Mouse (Mus musculus): ENCODE measurements around the gene Cdnf. TPM values are rescaled to one million over a fixed set of nuclear protein-coding genes. Genes with fewer than 3 reads are reported as not detected.

Cdnf gene
- 2.2 and 2.4 TPM in 2 replicates for total RNA-seq (2021)
- long read RNA-seq, experiment 1 = 0 reads
- long read RNA-seq, experiment 2, partial matches to known transcripts = 0 of 1 reads
- long read RNA-seq, experiment 2, other reads (novel, unspliced or antisense) = 1 of 1 reads

DNA sequence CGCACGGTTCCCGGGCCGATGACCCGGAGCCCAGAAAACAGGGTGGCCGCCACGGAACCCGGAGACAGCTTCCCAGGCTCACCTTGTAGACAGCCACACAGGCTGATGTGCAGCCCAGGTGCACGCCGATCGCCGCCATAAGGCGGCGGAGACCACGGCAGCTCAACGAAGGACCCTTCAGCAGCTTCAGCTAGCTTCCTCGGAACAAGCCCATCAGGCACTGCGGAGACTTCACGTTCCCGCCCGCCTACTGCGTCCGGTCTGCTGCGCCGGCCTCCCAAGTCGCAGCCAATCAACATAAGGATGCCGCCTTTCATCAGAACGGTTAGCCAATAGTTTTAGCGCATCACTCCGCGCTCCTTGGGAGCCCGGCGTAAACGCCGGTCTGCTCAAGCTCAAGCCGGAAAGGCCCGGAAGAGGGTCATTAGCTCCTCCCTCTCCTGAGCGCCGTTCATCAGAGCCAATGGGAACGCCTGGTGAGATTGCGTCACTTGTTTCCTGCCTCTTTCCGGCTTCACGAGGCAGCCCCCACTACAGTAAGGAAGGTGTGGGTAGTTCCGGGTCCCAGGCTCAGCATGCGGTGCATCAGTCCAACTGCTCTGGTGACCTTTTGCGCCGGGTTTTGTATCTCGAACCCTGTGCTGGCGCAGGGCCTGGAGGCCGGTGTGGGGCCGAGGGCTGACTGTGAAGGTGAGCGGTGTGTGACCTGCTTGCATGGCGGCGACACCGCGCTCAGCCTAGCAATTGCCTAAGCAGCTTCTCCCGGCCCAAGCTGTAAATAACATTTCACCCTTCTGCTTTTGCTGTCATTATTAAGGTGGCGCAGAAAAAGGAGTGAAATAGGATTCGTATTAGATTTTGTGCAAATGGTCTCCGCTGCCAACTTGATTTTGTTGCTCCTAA, at the start of gene Cdnf, which contains the start of the genes Gm45902 and Hspa14:
Gene Cdnf (plus strand): TSS at position 479 of the 903 bp plus-strand sequence.
Gene Gm45902 (minus strand): TSS at position 239 of the 903 bp plus-strand sequence.
Gene Hspa14 (minus strand): TSS at position 263 of the 903 bp plus-strand sequence.
- peak; percentile 97 for DNase-seq

DNA sequence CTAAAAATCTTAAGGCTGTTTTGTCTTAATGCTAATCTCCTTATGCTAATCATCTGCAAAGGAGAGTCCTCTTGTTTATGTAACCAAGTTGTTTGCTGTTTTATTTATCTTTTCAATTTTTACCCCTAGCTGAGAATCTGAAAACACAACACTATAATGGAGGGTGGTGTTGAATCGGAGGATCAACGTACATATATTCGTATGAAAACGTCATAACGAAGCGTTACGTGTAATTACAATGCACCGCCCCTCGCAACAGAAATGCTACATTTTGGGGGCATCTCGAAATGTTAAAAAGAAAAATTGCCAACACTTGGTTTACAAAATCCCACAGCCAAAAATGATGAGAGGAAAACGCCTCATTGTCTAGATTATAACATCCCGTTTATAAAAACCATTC, 38.9 kb upstream of the Cdnf start:
- DNase-seq = no peak

DNA sequence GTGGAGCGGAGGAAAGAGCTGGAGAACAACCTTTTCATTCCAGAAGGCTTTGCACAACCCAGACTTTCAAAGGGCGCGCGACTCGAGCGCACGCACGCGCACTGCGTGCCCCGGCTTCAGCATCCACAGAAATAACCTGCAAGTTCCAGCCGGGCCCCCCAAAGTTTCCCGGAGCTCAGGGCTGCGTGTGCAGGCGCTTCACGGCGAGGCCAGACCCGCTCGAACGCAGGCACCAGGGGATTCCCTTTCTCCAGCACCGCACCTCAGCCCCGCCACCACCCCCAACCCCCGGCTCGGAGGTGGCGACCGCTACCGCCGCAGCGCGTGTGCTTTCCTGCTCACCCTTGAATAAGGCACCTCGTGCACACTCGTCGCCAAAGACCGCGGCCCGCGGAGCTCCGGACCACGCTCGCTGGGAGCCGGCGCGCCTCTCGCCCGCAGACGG, 38.4 kb upstream of the Cdnf start:
- peak; percentile 74 for DNase-seq

DNA sequence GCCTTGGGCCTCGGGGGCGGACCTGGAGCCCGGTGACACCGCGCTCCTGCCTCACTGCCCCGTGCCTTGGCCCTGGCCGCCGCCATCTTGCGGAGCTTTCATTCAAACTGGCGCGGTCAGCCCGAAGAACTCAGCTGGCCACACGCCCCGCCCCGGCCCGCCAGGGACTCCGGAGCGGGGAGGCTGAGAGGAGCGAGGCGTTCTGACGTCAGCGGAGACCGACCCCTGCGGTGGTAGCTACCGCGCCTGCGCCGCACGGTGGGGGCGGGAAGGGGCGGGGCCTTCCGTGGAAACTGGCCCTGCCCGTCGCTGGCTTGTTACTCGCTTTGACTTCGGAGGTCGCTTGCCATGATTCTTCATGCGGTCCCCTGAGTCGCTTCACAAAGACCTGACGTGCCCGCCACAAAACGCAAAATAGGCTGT, 38.0 kb upstream of the Cdnf start, which contains the start of gene Suv39h2:
Gene Suv39h2 (minus strand): TSS at position 171 of the 423 bp plus-strand sequence.
- DNase-seq = peak; percentile 99

DNA sequence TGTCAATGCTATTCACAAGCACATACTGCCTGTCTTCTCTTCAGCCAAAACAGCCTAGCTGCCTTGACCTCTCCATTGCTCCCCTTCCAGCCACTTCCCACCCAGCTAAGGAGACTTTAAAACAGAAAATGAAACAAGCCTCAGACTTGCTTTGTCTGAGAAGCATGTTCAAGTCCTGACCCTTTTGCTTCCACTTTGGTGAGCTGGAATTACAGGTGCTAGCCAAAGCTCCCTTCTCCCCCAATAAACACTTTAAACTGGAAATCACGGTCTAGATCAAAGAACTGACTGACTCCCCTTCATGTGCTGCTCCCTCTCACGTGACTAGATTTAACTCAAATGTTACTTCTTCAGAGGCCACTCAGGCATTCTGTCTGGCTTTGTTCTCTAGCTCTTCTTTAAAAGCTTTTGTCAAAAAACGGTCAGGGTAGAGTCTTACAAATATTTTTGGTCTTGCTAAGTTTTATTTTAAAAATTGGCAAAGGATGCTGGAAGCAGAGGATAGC, 37.0 kb upstream of the Cdnf start:
- DNase-seq = no peak

DNA sequence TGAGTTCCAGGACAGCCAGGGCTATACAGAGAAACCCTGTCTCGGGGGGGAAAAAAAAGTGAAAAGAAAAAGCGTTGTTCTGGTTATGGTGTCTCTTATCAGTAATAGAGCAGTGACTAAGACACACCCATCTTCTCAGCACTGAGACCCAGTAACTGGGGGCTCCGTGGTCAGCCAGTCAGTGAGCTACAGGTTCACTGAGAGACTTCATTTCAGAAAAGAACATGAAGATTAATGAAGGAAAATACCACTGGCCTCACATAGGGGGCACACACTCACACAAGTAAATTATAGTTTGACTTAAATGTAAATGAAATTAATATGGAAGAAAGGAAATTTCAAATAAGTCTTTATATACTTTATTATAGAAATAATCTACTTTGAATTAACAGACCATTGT, 32.6 kb upstream of the Cdnf start:
- DNase-seq = no peak

DNA sequence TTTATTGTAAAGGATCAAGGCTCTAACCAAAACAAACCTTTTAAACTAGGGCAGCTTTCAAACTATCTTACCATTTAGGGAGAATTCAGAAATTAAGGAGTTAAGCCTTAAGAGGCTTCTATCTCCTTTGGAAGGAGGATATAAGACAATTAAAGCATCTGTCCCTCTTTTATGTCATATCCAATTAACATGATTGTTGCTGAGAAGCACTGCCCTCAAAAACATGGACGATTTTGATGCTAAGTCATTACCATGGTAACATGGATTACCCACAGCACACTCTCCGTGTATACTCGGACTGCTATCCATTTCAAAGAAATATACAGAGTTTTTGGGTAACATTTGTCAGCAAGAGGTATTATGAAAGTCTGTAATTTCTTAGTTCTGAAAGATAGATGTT, 23.0 kb upstream of the Cdnf start:
- no peak for DNase-seq

DNA sequence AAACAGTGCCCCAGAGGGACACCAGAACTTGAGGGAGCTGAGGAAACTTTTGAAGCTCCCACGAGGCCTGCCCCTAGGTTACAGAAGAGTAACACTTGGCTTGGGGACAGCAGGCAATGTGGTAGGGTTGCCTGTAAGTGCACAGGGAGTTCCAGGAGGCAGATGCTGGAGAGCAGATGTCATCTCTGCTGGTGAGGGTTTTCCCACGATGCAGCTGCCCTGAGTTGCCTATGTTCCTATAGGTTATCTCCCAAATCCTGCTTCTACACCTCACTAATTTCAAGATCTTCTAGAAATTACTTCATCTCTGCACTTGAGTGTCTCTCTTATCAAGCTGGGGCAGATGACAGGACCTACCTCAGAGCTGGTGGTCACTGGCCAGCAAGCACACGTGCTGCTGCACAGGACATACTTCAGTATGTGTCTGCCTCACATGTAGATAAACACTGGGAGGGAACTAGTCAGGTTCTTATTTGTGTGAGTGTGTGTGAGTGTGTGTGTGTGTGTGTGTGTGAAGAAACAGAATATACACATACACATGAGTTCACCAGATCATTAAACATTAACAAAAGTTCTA, 18.9 kb upstream of the Cdnf start:
- DNase-seq = peak; percentile 38

DNA sequence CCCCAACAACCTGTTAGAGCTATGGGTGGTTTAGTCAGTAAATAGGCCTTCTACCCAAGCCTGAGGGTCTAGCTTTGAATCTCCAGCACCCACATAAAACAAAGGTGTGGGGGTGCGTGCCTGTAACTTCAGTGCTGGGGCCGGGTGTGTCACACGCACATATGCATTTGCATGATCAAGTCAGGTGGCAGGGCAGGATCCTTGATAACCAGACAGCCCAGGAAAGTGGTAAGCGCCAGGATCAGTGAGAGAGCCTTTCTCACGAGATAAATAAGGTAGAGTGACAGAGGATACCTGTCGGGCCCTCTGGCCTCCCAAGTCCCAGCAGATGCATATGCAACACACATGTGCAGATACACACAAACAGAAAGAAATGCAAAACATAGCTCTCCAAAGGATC, 13.3 kb upstream of the Cdnf start:
- DNase-seq = no peak

DNA sequence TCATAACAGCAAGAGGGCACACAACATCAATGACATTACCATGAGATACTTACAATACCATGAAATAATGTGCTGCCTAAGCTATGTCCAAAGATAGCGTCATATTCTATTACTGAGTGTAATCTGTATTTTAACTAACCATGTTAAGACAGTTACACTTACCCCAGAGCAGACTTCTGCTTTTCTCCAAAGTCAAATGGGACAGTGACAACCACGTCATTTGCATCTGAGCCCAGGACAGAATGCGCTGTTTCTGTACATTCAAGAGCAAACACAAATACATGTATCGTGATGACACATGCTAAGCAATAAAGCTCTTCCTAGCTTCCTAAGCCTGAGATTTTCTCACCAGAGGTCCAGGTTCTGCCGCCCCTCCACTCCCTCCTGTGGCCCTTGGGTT, 11.9 kb upstream of the Cdnf start:
- no peak for DNase-seq

DNA sequence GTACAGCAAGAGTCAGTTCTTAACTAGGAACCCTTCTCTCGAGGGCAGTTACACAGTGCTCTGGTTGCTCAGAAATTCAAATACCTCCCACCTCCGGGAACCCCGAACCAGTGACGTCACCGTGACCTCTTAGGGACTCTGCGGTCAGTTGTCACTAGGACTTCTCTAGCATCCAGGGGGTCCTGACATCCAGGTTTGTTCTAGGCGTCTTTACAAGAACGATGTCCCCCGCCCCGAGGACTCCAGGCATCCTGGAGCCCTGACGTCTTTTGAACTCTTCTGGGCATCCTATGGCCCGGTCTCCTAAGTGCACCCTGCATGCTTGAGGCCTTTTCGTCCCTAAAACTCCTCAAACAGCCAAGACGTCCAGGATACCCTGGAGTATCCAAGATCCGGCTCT, 754 bp upstream of the Cdnf start:
- DNase-seq = peak; percentile 62

DNA sequence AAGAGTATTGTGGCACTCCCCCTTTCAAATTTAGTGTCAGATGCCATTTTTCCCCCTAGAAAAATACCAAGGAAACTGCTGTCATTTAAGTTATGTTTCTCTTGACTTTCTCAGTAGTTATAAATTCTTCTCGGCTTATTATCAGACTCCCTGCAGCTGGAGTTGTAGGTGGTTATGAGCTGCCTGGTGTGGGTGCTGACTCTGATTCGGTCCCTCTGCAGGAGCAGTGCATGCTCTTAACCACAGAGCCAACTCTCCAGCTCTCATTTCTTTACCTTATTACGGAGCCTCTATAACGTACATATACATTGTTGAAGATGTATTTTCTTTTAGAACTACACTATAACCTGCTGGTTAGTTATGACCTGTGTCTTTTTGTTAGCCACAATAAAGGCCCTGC, 9.7 kb downstream of the Cdnf start:
- no peak for DNase-seq

DNA sequence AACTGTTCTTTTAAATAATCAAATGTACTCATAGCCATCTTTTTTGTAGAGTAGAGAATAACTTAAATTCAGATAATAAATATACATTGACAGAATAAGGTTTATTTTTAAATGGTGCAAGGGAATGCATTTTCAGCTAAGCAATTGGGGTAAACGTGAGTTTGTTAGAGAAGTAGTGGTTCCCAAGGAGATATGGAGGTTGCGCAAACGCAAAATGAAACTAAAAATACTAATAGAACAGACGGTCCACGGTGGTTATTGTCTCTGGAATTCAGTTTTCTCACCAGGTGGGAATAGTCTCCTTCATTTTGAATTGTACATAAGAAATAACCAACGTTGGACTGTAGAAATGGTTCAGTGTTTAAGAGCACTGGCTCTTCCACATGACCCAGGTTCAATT, 13.5 kb downstream of the Cdnf start:
- no peak for DNase-seq

DNA sequence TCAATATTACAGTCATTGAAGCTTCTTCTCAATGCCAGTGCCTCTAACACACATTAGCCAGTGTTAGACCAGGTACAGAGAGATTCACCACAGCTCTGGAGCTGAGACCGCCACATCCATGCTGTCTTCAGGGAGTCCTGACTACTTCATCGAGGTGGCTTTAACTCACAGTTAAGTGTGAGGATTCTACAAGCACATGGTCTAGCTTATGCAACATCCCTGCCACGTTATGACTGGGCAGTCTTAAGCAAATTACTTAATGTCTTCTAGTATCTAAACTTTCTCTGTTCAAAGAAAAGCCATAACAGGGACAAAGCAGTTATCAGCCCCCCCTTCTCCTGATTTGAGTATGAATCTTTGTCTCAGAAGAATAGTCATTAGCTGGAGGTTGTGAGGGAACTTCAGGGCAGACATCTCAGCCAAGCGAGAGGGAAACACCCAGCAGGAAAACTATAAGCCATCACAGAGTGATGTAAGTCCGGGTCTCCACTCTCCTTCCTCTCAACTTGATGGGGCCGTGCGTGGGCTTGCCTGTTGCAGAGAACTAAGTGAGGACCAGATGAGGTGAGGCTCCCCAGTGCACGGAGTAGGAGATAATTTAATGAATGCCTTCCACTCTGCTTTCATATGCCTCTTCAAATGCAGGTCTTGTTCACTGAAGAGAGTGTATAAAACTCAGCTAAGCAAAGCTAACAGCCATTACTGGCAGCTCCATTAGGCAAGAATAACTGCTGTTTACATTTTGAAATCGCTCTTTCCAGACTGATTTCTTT, 28.7 kb downstream of the Cdnf start:
- no peak for DNase-seq

DNA sequence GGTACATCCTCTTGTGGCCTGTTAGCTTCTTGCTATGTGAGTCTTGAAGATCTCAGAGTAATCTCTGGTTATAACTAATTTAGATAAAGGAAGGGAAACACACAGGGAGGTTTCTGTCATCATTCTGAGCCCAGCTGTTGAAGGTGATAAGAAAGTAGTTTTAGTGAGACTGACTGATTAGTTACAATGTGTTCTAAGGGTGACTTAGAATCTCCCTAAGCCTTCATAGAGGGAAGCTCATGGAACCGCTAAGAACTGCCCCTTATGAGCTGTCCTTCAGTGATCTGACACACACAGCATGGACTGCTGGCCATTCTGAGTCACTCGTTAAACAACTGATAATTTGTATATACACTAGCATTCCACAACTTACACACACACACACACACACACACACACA, 33.2 kb downstream of the Cdnf start:
- DNase-seq = no peak

DNA sequence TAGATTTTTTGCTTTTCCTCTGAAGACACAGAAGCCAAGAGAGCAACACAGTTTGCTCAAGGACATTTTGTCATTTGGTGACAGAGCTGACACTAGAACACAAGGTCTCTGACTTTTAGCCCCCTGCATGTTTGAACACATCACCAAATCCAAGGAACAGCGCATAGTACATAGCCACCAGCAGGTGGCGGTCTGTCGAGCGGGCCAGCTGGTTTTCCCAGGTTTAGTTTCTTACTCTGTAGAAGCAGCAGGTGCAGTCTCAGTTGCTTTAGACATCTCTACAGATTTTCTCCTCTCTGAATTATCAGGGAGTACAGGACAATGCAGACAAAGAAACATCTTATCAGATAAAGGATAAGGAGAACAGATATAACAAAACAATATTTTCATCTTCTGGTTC, 33.8 kb downstream of the Cdnf start:
- peak; percentile 68 for DNase-seq

DNA sequence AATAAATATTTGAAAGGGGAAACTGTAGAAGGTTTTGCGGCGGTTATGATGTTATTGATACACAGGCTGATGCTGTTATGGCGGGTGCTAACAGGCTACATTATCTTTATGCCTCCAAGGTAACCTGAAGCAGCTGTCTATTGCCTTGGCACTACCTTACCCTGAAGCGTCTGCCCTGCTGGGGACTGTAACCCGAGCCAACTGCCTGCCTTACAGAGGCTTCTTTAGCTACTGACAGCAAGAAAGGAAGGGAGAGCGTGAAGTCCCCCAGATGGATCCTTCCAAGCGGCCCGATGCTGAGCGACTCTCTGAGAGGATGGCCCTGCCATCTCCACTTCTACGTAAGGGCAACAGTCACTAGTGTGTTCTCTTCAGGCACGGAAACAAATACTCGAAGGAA, 57.4 kb downstream of the Cdnf start, which contains the start of gene Fam107b:
Gene Fam107b (plus strand): TSS at position 303 of the 400 bp plus-strand sequence.
- DNase-seq = no peak

DNA sequence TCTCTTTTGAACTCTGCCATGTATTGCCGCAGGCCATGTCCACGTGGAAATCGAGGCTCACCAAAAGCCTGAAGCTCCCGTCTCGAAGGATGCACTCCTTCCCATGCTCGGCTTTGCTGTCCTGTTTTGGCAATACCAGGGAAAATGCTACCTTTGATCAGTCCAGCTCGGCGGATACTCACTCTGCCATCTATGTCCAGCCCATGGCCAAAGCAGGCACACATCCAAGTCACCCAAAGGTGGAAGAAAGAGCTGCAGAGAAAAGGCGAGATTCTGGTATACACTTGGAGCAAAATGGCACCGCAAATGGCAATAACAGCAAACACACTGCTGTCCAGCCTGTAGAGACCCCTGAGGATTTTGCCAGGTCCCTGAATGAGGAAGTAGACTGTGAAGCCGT, 57.8 kb downstream of the Cdnf start:
- DNase-seq = no peak

DNA sequence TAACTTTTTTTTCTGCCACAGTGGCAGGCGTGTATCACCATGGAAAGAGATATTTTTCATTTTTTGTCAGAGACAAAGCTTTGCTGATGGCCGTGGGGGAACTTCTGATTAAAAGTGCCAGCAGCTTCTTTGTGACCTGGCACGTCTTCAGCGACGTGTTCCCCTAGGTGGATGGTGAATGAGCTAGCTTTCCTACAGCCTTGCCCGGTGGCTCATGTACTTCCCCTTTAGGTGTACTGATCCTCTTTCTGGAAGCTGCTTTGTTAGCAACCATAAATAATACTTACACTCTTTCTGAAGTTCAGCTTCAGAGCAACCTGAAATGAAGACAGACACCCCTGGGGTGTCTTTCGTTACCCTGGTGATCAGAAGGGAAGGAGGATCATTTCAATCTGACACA, 61.1 kb downstream of the Cdnf start:
- no peak for DNase-seq

DNA sequence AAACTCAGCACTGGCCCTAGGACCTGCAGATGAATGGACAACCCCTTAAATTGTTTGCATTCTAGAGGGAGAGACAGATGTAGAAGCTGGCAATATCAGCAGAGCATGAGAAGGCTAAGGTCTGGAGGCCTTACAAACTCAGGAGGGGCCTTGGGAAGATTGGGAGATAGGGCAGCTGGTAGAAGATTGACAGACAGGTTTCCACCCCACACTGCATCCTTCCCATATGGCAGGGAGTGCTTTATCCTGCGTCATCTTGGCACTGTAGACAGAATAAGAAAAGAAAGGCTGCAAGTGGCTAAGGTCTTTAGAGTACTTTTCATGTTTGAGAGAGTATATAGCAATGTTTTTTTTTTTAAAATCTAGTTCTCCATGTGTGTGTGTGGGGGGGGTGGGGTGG, 62.3 kb downstream of the Cdnf start:
- no peak for DNase-seq
